Mouse (Mus musculus): ENCODE data around the gene Chchd2. TPM values are rescaled to one million over a fixed set of nuclear protein-coding genes. Genes with fewer than 3 reads are reported as not detected.

Chchd2 gene
- polyA plus RNA-seq (2015; fragmentation: Nextera tagmentation; extraction: Ambion mirVana) = 659 and 664 TPM in 2 replicates

DNA sequence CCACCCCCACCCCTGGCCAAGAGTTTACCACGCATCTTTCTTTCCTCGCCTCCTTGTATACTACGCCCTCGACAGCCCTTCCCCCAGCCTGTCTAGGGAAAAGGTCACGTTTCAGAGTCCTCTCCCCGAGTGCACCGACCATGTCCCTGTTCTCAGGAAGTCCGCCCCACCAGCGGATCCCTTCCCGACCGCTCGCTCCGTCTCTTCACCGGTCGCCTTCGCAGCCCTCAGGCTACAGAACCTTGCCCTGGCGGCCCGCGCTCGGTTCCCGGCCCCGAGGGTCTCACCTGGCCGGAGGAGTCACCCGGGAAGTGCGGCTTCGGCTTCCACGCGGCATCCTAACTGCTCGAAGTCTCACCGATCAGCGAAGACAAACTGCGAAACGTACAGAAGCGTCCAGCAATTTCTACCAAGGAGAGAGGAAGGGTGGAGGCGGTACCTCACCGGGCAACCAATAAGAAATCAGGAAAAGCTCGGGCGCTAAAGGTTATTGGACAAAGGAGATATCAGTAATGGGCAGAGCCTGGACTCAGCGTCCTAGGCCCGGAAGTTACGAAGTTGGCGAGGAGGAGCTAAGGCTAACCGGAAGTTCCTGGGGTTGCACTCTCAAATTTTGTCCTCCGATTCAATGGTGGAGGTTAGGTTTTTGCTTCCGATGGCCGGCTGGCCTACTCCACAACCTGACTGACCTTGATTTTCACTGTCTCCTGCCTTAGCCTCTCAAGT is at the start of gene Chchd2:
TSS of gene Chchd2 (minus strand) at position 560 of the 726 bp plus-strand sequence.

DNA sequence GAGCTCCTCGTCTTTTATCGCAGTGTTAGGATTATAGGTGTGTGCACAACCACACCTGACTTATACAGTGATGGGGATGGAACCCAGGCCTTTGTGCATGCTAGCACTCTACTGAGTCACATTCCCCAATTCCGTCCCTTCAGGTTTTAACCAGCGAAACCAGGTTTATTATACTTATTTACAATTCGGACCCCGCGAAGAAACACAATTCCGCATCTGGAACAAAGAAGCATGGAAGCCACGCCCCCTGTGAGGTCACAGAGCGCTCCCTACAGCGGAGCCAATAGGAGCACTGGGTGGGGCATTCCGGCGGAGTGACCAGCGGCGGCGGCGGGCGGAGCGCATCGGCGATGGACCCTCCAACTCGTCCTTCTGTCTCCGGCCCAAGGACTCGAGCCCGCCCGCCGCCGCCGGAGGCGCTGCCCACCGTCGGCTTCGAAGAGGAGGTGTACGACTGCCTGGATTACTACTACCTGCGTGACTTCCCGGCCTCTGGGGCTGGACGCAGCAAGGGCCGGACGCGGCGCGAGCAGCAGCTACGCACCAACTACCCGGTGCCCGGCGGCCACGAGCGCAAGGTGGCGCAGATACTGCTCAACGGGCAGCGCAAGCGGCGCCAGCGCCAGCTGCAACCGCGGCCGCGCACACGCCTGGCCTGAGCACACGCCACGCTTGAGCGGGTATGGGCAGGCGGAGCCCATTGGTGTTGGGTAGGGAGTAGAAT is 21.1 kb upstream of the Chchd2 start, which contains the start of gene Nupr1l:
TSS of gene Nupr1l (plus strand) at position 299 of the 724 bp plus-strand sequence.

GRCm38 (mm10) chr5:129898449-129898848 is 11.2 kb upstream of the Chchd2 start, which contains the start of gene Phkg1:
TSS of gene Phkg1 (minus strand) at chr5:129898549.

GRCm38 (mm10) chr5:129895198-129896088 is 8.2 kb upstream of the Chchd2 start, which contains the start of gene Zbed5:
TSS of gene Zbed5 (plus strand) at chr5:129895723.

DNA sequence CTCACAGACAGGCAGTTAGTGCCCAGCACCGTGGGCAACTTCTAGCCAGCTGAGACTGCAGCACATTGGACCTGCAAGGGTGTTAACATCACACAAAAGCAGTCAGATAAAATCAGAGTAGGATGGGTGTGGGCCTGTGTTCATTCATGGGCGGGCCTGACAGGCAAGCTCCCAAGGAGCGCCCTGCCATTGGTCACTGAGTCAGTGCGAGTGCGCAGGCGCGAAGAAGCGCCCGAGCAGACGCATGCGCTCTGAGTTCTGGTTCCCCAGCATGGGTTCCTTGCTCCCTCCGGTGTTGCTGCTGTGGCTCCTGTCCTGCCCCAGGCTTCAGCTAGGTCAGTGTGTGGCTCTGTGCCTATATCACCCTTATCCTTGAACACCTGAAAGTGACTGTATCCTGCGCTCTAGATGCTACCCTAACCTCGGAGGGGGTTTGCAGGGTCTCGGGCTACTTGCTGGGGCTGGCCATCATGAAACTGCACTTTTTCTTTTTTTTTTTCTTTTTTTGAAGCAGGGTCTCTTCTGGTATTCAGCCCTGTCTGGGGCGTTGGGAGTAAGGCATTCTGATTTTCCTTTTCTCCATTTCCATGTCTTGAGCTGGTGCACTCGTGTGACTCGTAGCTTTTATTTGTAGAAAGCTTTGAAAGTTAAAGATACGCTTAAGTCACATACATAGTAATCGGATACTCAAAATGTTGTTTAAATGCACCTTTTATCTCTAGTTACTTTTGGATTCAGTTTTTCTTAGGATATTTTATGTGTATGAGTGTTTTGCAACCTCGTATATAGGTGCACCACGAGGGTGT is 40.3 kb downstream of the Chchd2 start, which contains the start of gene Sumf2:
TSS of gene Sumf2 (plus strand) at position 235 of the 806 bp plus-strand sequence.

Other genes with a start within 250 kb of the Chchd2 start
- 0.93 and 1.3 TPM in 2 replicates for gene Zfp11, start 217.4 kb downstream of the Chchd2 start, polyA plus RNA-seq (2015; fragmentation: Nextera tagmentation; extraction: Ambion mirVana)
- gene Sept14, start 179.0 kb downstream of the Chchd2 start, polyA plus RNA-seq (2015; fragmentation: Nextera tagmentation; extraction: Ambion mirVana) = not detected in 2 replicates
- gene Mrps17, start 172.0 kb downstream of the Chchd2 start, polyA plus RNA-seq (2015; fragmentation: Nextera tagmentation; extraction: Ambion mirVana) = 134 and 139 TPM in 2 replicates
- 64.8 and 73.6 TPM in 2 replicates for gene Nipsnap2, start 162.4 kb downstream of the Chchd2 start, polyA plus RNA-seq (2015; fragmentation: Nextera tagmentation; extraction: Ambion mirVana)
- 25.9 and 27.4 TPM in 2 replicates for gene Psph, start 100.0 kb downstream of the Chchd2 start, polyA plus RNA-seq (2015; fragmentation: Nextera tagmentation; extraction: Ambion mirVana)
- 18.0 and 19.4 TPM in 2 replicates for gene Sumf2, start 40.5 kb downstream of the Chchd2 start, polyA plus RNA-seq (2015; fragmentation: Nextera tagmentation; extraction: Ambion mirVana)
- 1.3 and 2.1 TPM in 2 replicates for gene Zbed5, start 8.3 kb upstream of the Chchd2 start, polyA plus RNA-seq (2015; fragmentation: Nextera tagmentation; extraction: Ambion mirVana)
- gene Phkg1, start 11.1 kb upstream of the Chchd2 start, polyA plus RNA-seq (2015; fragmentation: Nextera tagmentation; extraction: Ambion mirVana) = 0.08 TPM in 1 of 2 replicates, not detected in the other
- 1.6 and 1.8 TPM in 2 replicates for gene Nupr1l, start 21.1 kb upstream of the Chchd2 start, polyA plus RNA-seq (2015; fragmentation: Nextera tagmentation; extraction: Ambion mirVana)
- gene Vkorc1l1, start 54.5 kb upstream of the Chchd2 start, polyA plus RNA-seq (2015; fragmentation: Nextera tagmentation; extraction: Ambion mirVana) = 23.7 and 27.3 TPM in 2 replicates
- 47.1 and 55.4 TPM in 2 replicates for gene Gusb, start 115.6 kb upstream of the Chchd2 start, polyA plus RNA-seq (2015; fragmentation: Nextera tagmentation; extraction: Ambion mirVana)
- 16.9 and 17.3 TPM in 2 replicates for gene Asl, start 141.8 kb upstream of the Chchd2 start, polyA plus RNA-seq (2015; fragmentation: Nextera tagmentation; extraction: Ambion mirVana)
- 27.9 and 29.0 TPM in 2 replicates for gene Crcp, start 141.8 kb upstream of the Chchd2 start, polyA plus RNA-seq (2015; fragmentation: Nextera tagmentation; extraction: Ambion mirVana)
- 26.4 and 30.5 TPM in 2 replicates for gene Tpst1, start 185.9 kb upstream of the Chchd2 start, polyA plus RNA-seq (2015; fragmentation: Nextera tagmentation; extraction: Ambion mirVana)

All from spleen, postnatal 0 days (tissue).